Mouse (Mus musculus): ENCODE results near the gene Platr17. TPM values are rescaled to one million over a fixed set of nuclear protein-coding genes. Genes with fewer than 3 reads are reported as not detected.

The Platr17 gene
- polyA plus RNA-seq, 1 experiment from 2014 or later: 0.51 TPM

DNA sequence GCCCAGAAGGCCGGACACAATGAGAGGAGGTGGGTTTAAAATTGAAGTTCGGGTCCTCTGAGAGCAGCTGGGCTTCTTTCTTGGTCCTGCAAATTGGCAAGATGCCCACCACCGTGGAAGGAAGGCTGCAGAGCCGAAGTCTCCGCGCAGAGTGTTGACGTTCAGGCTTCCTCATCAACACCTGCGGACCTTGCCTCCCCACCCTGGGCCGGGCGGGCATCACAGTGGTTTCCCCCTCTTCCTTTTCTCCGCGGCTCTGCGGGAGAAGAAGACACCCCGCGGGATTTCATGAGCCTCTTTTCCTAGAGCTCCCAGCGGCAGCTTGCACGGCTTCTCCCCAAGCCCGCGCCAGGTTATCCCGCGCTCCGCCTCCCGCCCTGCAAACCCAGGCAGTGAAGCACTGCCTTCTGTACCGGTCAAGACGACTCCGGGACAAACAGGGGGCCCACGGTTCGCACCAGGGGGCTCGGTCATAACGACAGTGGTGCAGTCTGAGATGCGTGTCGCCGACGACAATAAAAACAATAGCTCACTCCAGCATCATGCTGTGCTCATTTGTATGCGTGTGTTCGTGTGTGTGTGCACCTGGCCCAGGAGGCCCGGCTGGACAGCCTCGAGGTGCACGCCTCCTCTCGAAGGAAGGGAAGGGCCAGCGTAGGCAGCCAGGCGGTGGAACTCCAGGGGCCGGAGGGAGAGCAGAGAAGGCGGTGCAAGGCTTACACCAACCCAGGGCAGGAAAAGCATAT is 3.6 kb downstream of the Platr17 start:
- Histone ChIP-seq H3K4me1 (peaks cover 56% of the 10 kb centered on the region), H3K9me3 (replicated peaks) (no peaks in the 10 kb centered on the region), H3K4me3 (peak overlapping the region; percentile 80), H3K27me3 (replicated peaks) (no peaks in the 10 kb centered on the region), H3K4me2 (peak overlapping the region; percentile 98), H3K36me3 (peaks cover 32% of the 10 kb centered on the region), H3K9ac (peak overlapping the region; percentile 90), H3K27ac (peak overlapping the region; percentile 91)
- ATAC-seq: peak; percentile 58
- WGBS (ENCODE audit: insufficient replicate concordance): 1% methylated on average over 44 of the region's 44 CpGs

- WGBS (ENCODE audit: insufficient replicate concordance): under 1% methylated on average over 68 of the region's 68 CpGs
- peak; percentile 93 for ATAC-seq
Measured at GRCm38 (mm10) chr17:33909077-33909868, 4.3 kb downstream of the Platr17 start, which contains the start of gene Daxx. Gene Daxx, plus strand, starts transcription at chr17:33909414.

DNA sequence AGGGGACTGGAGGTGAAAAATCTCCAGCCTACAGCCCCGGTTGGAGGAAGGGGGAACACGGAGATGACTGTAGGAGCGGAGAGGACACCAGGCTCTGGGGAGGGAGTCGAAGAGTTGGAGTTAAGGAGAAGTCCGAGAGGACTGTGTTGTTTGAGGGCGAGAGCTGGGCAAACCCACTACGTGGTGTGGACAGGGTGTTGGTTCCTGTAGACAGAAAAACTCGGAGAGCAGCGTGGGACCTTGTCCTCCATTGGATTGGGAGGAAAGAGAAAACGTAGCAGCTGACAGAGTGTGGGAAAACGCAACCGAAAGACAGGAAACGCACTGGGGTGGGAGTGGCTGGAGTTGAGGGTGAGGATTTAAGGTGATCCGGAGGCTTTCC is 4.9 kb downstream of the Platr17 start:
- under 1% methylated on average over 14 of the region's 14 CpGs for WGBS (ENCODE audit: insufficient replicate concordance)
- no peak for ATAC-seq
- peaks cover 56% of the 10 kb centered on the region for H3K4me1 ChIP-seq

More at GRCm38 (mm10) chr17:33909077-33909868, 4.3 kb downstream of the Platr17 start, which contains the start of gene Daxx:
- H3K27me3 ChIP-seq (replicated peaks): no peaks in the 10 kb centered on the region
- H3K4me3 ChIP-seq: peak within 1 kb of the TSS; percentile 80
- H3K36me3 ChIP-seq: peaks cover 39% of the 10 kb centered on the region
- H3K9me3 ChIP-seq (replicated peaks): no peaks in the 10 kb centered on the region
- peak within 1 kb of the TSS; percentile 90 for H3K9ac ChIP-seq
- peak within 1 kb of the TSS; percentile 98 for H3K4me2 ChIP-seq
- peak within 1 kb of the TSS; percentile 91 for H3K27ac ChIP-seq
- H3K4me1 ChIP-seq: peaks cover 55% of the 10 kb centered on the region

DNA sequence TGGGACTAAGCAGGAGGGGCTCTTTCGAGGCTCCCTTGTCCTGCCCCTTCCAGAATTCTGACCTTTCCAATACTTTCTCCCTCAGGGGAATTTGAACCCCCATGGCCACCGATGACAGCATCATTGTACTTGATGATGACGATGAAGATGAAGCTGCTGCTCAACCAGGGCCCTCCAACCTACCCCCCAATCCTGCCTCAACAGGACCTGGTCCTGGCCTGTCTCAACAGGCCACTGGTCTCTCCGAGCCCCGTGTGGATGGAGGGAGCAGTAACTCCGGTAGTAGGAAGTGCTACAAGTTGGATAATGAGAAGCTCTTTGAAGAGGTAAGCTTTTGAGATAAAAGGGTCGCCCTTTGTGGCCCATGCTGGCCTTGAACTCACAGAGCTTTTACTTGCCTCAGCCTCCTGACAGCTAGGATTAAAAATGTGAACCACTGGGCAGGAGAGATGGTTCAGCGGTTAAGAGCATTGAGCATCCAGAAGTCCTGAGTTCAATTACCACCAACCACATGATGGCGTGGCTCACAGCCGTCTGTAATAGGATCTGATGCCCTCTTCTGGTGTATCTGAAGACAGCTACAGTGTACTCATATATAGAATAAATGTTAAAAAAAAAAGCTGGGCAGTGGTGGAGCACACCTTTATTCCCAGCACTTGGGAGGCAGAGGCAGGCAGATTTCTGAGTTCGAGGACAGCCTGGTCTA is 5.6 kb downstream of the Platr17 start:
- peak overlapping the region; percentile 91 for H3K27ac ChIP-seq
- H3K36me3 ChIP-seq: peaks cover 49% of the 10 kb centered on the region
- ATAC-seq: no peak
- H3K27me3 ChIP-seq (replicated peaks): no peaks in the 10 kb centered on the region
- peak overlapping the region; percentile 98 for H3K4me2 ChIP-seq
- H3K4me1 ChIP-seq: peaks cover 59% of the 10 kb centered on the region
- WGBS (ENCODE audit: insufficient replicate concordance): 44% methylated on average over 11 of the region's 11 CpGs
- H3K9me3 ChIP-seq (replicated peaks): no peaks in the 10 kb centered on the region
- peak overlapping the region; percentile 80 for H3K4me3 ChIP-seq
- H3K9ac ChIP-seq: peak overlapping the region; percentile 90

More for the DNA sequence above, 4.9 kb downstream of the Platr17 start:
- Histone ChIP-seq H3K9me3 (replicated peaks) (no peaks in the 10 kb centered on the region), H3K36me3 (peaks cover 45% of the 10 kb centered on the region), H3K27me3 (replicated peaks) (no peaks in the 10 kb centered on the region), H3K27ac (peak overlapping the region; percentile 91), H3K4me3 (peak overlapping the region; percentile 80), H3K4me2 (peak overlapping the region; percentile 98), H3K9ac (peak overlapping the region; percentile 90)

DNA sequence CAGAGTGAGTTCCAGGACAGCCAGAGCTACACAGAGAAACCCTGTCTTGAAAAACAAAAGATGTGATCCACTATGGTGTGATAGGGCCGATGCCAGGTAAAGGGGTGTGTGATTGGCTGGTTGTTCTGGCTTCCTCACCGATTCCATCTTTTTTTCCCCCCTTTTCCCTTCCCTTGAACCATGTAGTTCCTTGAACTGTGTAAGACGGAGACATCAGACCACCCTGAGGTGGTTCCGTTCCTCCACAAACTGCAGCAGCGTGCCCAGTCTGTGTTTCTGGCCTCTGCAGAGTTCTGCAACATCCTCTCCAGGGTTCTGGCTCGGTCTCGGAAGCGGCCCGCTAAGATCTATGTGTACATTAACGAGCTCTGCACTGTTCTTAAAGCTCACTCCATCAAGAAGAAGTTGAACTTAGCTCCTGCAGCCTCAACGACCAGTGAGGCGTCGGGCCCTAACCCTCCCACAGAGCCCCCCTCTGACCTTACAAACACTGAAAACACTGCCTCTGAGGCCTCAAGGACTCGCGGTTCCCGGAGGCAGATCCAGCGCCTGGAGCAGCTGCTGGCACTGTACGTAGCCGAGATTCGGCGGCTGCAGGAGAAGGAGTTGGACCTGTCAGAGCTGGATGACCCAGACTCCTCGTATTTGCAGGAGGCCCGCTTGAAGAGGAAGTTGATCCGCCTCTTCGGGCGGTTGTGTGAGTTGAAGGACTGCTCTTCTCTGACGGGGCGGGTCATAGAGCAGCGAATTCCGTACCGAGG is 6.3 kb downstream of the Platr17 start:
- no peaks in the 10 kb centered on the region for H3K9me3 ChIP-seq (replicated peaks)
- H3K4me1 ChIP-seq: peaks cover 59% of the 10 kb centered on the region
- no peak overlapping the region; the same call in 1 of the 2 replicates for H3K27ac ChIP-seq
- H3K27me3 ChIP-seq (replicated peaks): no peaks in the 10 kb centered on the region
- H3K4me2 ChIP-seq: no peak overlapping the region
- peaks cover 49% of the 10 kb centered on the region for H3K36me3 ChIP-seq
- no peak for ATAC-seq
- H3K9ac ChIP-seq: no peak overlapping the region
- no peak overlapping the region for H3K4me3 ChIP-seq
- WGBS (ENCODE audit: insufficient replicate concordance): 85% methylated on average over 31 of the region's 31 CpGs

DNA sequence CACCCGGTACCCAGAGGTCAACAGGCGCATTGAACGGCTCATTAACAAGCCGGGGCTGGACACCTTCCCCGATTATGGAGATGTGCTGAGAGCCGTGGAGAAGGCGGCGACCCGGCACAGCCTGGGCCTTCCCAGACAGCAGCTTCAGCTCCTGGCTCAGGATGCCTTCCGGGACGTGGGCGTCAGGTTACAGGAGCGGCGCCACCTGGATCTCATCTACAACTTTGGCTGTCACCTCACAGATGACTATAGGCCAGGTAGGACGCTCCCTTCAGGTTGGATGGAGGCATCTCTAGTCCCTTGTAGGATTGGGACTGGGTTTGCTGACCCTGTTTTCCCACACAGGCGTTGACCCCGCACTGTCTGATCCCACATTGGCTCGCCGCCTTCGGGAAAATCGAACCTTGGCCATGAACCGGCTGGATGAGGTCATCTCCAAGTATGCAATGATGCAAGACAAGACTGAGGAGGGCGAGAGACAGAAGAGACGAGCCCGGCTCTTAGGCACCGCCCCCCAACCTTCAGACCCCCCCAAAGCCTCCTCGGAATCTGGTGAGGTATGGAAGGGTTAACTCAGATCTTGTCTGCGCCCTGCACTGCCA is 7.0 kb downstream of the Platr17 start:
- ATAC-seq: no peak
- H3K9me3 ChIP-seq (replicated peaks): peaks cover 2% of the 10 kb centered on the region; the same call in 1 of the 2 replicates
- 92% methylated on average over 28 of the region's 28 CpGs for WGBS (ENCODE audit: insufficient replicate concordance)
- no peak overlapping the region for H3K27ac ChIP-seq
- no peaks in the 10 kb centered on the region for H3K27me3 ChIP-seq (replicated peaks)
- peaks cover 65% of the 10 kb centered on the region for H3K4me1 ChIP-seq
- no peak overlapping the region for H3K4me2 ChIP-seq
- H3K36me3 ChIP-seq: peaks cover 51% of the 10 kb centered on the region
- H3K9ac ChIP-seq: no peak overlapping the region
- H3K4me3 ChIP-seq: no peak overlapping the region

- no peak for ATAC-seq
- peaks cover 65% of the 10 kb centered on the region for H3K36me3 ChIP-seq
- H3K9ac ChIP-seq: no peak overlapping the region
- no peaks in the 10 kb centered on the region for H3K27me3 ChIP-seq (replicated peaks)
- H3K27ac ChIP-seq: peak overlapping the region; percentile 7; the same call in 1 of the 2 replicates
- peaks cover 66% of the 10 kb centered on the region for H3K4me1 ChIP-seq
- H3K4me2 ChIP-seq: no peak overlapping the region
- WGBS (ENCODE audit: insufficient replicate concordance): 85% methylated on average over 10 of the region's 10 CpGs
- peaks cover 16% of the 10 kb centered on the region for H3K9me3 ChIP-seq (replicated peaks)
- H3K4me3 ChIP-seq: no peak overlapping the region
Measured at GRCm38 (mm10) chr17:33913264-33913663, 8.3 kb downstream of the Platr17 start.

- Histone ChIP-seq H3K4me1 (peaks cover 66% of the 10 kb centered on the region), H3K9me3 (replicated peaks) (peaks cover 18% of the 10 kb centered on the region), H3K36me3 (peaks cover 68% of the 10 kb centered on the region), H3K27me3 (replicated peaks) (no peaks in the 10 kb centered on the region), H3K9ac (no peak overlapping the region), H3K27ac (0 out of 2 replicates have a peak overlapping the region, but pooled peaks have one; percentile 7), H3K4me2 (no peak overlapping the region), H3K4me3 (no peak overlapping the region)
- no peak for ATAC-seq
- WGBS (ENCODE audit: insufficient replicate concordance): 84% methylated on average over 8 of the region's 8 CpGs
Measured at GRCm38 (mm10) chr17:33913905-33914304, 9.0 kb downstream of the Platr17 start.

DNA sequence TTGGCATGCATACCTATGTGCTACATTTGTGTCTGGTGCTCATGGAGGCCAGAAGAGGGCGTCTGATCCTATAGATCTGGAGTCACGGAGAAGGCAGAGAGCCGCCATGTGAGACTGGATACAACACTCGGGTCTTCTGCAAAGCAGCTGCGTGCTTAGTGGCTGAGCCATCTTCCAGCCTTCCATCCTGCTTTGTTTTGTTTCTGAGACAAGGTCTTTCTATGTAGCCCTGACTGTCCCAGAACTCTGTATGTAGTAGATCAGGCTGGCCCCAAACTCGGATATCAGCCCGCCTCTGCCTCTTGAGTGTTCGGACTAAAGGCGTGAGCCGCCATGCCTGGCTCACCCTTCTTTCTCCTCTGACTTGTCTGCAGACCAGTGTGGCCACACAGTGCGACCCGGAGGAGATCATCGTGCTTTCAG is 10.0 kb downstream of the Platr17 start:
- no peak for ATAC-seq
- peak overlapping the region; percentile 97 for H3K4me2 ChIP-seq
- H3K9me3 ChIP-seq (replicated peaks): peaks cover 18% of the 10 kb centered on the region
- H3K27ac ChIP-seq: peak overlapping the region; percentile 87
- WGBS (ENCODE audit: insufficient replicate concordance): 71% methylated on average over 13 of the region's 13 CpGs
- peaks cover 68% of the 10 kb centered on the region for H3K36me3 ChIP-seq
- peak overlapping the region; percentile 74 for H3K4me3 ChIP-seq
- peak overlapping the region; percentile 82 for H3K9ac ChIP-seq
- H3K27me3 ChIP-seq (replicated peaks): no peaks in the 10 kb centered on the region
- H3K4me1 ChIP-seq: peaks cover 70% of the 10 kb centered on the region

DNA sequence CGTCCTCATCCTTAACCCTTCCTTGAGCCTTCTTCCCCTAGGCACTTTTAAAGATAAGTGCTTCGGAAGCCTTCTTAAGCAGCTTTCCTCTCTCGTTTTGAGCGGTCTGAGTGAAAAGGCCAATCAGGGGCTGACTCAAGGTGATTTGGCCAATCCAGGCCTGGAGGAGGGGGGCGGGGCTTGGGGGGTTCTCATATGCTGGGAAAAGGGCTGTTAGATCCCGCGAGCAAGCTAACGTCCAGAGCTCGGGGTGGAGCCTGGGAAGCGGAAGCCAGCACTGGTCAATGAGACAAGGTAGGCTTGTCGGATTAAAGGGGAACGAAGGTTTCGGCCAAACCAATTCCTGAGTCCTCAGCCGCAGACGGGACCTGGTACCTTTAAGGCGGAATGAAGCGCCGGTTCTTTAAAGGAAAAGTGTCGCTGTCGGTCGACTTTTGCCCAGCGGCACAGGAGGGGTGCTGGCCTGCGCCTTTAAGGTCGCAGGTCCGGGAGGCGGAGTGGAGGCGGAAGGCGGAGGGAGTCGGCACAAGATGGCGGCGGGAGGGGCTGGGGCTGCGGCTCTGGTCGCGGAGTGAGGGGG is 10.8 kb downstream of the Platr17 start, which contains the start of the genes Tapbp and Zbtb22:
Tapbp (plus strand) TSS at position 229 of the 580 bp plus-strand sequence.
Zbtb22 (plus strand) TSS at position 234 of the 580 bp plus-strand sequence.
- WGBS (ENCODE audit: insufficient replicate concordance): under 1% methylated on average over 33 of the region's 34 CpGs
- ATAC-seq: peak; percentile 86
- Histone ChIP-seq H3K4me2 (peak within 1 kb of the TSS; percentile 97), H3K36me3 (peaks cover 64% of the 10 kb centered on the region), H3K9me3 (replicated peaks) (peaks cover 18% of the 10 kb centered on the region), H3K9ac (peak within 1 kb of the TSS; percentile 82), H3K27me3 (replicated peaks) (no peaks in the 10 kb centered on the region), H3K27ac (peak within 1 kb of the TSS; percentile 87), H3K4me1 (peaks cover 65% of the 10 kb centered on the region), H3K4me3 (peak within 1 kb of the TSS; percentile 74)
